Mouse (Mus musculus) 3134 (cell line): ENCODE measurements around the gene Zfp13.

ENCODE experiments used
- DNase-seq: peaks from one replicate; pipeline ENCODE4 v3.0.0-alpha.2; 2011; ENCODE audit warnings: low spot score; ENCODE audit not compliant: insufficient read length; ENCODE audit errors: extremely low read depth

The Zfp13 gene

DNA sequence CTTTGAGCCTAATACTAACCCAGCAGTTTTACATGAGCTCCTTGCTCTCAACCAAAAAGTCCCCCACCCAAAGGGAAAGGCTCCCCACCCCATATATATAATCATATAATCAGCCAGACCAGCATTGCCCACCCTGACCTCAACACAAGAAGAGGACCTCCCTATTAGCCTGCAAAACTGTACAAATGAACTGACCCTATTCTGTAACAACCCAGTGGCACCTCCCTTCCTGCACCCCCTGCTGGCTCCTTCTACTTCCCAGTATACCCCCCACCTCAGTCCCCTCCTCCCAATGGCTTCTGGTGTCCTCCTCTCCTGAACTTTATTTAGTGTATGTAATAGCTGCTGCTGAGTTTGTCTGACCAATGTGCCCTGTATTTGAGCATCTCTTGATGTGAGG lies 47.9 kb downstream of the Zfp13 start:
- DNase-seq = no peak

DNA sequence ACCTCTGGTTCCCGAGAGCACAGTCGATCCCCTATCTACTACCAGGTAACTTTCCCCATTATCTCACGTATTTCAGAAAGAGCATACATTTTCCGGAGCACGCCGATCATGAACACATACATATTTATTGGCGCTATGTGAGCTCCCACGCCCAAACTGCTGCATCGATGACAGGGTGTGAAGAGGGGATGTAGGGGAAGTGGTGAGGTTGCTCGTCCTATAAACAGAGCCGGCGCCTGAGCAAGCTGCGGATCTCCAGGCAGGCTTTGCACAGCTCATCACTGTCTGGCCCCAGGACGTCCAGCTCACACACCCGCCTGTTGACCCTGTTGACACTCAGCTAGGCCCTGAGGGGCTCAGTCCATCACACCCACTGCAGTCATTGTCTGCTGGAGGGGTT lies 48.4 kb downstream of the Zfp13 start:
- DNase-seq = peak; percentile 68

DNA sequence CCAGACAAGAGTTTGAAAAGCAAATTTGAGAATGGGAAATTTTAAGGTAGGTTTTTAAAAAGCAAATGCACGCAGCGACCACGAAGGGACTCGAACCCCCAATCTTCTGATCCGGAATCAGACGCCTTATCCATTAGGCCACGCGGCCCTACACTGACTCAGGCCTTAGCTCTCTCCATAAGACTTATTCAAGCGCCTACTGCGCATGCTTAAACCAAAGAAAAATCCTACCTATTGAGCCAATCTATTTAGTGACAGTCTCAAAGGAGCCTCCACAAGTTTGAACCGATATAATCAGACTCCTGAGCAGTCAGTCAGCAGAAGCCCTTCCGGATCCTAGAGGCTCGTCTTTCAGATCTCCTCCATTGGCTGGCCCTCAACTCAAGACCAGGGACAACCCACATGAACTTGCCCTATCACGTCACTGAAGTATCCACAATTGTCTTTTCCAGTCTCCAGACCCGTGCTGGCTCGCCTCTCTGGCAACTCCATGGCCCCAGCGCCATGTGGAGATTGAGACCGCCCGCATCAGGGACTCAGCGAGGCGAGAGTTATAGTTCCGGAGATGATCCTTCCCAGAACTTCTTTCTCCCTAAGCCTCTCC lies 49.0 kb downstream of the Zfp13 start:
- peak; percentile 88 for DNase-seq

DNA sequence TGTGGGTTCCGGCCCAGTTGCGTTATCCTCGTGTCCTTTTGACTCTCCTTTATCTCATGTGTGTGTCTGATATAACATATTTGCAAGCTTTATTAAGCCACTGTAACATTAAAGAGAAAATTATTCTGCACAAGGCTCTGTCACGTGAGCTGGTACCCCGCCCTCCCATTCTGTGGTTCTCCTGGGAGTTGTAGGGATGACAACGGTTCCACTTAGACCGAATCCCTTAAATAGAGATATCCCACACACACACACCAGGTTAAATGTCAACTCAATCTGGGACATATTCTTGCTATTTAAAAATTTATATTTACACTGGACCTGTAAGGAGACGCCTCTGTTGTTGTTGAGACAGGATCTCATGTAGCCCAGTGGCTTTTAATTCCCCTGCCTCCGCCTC lies 49.8 kb downstream of the Zfp13 start:
- DNase-seq = no peak

DNA sequence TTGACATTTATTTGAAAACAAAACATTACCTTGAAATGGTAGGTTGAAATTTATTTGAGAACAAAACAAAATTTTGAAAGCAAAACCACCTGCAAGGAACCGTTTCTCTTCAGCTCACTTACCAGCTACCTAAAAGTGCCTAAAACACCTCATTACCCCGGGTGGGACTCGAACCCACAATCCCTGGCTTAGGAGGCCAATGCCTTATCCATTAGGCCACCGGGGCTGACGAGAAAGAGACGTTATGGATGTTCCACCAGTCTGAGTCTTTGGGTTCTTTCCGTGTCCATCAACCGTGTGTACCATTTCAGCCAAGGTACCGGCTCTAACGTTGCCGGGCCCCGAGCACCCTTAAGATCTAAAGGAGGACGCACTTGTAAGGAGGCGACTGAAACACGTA lies 50.7 kb downstream of the Zfp13 start:
- peak; percentile 85 for DNase-seq

DNA sequence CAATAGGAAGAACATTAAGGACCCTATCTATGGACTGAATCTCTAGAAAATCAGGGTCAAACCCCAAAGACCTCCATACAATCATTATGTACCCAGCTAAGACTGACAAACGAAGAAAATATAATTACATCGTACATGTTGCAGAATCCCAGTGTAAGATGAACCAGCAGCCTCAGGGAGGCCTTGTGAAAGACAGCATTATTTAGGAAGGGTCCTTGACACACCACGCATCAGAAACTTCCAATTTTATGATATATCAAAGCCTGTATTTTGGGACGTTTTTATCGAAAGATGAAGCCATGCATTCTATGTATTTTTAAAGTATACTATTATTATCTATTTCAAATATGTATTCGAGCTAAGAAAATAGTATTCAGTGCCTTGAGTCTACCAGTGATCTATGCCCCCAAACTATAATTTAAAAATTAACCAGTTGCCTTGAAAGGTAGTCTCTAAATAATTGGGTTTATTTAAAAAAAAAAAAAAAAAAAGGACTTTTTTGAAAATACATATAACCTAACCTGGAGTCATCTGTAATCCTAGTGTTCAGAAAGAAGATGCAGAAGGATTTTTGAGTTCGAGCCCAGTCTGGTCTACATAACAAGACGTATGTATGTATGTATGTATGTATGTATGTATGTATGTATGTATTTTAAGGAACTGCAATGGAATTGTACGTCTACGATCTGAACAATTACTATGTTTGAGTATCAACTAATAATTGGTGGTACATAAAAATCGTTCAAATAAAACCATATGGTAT lies 51.4 kb downstream of the Zfp13 start:
- DNase-seq = no peak

DNA sequence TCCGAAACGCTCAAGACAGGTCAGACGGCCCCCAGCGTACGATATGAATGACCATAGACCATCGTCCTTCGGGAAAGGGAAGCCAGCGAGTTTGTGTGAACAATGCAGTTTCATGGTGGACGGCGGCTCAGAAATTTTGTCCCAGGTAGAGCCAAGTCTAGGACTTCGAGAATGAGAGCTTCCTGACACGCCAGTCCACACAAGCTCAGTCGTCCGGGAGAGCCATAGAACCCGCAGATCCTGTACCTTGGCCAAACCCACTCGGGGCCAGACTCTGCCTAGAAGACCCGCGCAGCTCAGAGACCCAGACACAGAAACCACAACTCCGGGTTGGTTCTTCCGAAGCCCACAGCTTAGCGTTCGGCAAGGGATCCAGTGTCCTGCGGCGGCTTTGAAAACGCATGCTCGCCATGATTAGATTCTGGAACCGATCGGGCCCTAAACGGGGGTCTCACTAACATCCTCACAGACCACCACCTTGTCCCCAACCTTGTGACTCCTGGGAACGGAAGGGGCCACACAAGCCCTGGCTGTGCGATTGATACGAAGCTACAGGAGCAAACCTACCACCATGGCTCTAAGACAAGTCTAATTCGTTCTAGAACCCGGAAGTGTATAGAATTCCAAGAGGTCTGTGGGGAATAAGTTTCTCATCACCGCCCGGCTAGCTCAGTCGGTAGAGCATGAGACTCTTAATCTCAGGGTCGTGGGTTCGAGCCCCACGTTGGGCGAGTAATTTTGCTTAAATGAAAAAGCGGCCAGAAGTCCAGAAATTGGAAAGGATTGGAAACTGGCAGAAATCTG lies 52.4 kb downstream of the Zfp13 start:
- DNase-seq = peak; percentile 90

DNA sequence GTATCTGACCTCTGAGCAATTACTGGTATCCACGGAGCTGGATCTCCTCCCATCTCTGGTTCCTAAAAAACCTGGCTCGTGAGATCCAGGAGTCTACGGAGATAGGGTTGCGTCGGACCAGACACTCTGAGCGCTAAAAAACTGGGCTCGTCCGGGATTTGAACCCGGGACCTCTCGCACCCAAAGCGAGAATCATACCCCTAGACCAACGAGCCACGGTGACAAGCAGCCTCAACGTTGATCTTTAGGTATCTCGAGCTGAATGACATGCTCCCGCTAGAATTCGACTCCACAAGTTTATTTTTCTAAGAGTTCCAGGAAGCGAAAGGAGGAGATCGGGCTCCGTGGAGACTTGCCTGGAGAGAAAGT lies 53.0 kb downstream of the Zfp13 start:
- peak; percentile 83 for DNase-seq

DNA sequence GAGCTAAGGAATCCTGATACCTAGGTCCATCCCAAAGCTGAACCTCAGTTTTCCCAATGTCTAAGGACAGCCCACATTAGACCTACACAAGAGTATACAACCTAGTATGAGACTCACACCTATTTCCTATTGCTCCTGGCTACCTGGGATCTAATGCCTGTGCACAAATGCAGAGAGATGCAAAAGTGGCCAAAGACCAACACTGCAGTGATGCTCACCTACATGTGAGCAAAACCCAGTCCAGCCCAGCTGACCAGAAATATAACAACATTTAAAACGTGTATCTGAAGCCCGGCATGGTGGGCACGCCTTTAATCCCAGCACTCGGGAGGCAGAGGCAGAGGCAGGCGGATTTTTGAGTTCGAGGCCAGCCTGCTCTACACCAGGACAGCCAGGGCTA lies 53.4 kb downstream of the Zfp13 start:
- no peak for DNase-seq

DNA sequence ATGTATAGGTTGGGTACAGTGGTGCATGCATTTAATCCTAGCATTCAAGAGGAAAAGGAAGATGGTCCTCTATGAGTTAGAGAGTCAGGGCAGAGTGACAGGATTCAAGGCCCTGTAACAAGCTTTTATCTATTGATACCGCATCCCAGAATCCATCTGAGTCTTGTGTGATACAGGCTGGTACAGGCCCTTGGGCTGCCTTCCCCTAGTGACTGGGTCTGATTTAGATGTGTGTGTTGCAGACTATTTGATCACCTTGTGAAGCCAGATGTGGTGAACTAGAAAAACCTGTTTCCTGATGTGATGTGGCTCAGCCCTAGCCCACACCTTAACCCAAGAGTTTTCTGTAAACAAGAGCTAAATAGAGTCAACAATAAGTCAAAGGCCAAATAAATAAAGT lies 54.5 kb downstream of the Zfp13 start:
- no peak for DNase-seq

DNA sequence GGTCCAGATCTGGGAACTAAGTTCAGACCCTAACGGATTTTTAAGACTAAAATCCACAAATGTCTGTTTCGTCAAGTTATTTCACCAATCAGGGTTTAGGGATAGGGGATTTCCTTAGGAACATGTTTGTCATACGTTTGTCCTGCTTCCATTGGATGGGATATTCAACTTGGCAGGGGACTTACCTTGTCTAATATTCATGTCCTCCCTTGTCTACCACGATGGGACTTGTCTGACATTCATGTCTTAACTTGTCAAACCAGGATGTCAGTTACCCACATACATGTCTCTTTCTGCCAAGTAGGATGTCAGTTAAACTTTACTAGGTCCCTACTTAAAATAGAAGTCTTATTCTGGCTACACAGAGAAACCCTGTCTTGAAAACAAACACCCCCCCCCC lies 55.3 kb downstream of the Zfp13 start:
- DNase-seq = no peak

DNA sequence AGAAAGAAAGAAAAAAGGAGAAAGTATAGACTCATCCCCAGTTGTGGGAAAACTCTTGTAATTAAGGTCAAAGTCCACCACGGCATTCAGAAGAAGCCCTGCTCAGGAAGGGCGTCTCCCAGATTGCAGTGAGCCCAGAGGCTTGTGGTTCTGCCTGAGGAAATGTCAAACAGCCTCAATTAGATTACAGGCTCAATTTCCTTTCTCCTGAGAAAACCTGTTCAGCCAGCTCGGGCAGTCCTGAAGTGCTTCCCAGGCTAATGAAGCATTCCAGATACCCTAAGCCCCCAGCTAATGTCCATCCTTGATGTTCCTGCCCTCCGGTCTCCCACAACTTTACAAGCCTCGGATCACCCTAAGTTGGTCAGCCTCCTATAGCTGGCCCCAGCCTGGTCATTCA lies 56.0 kb downstream of the Zfp13 start:
- DNase-seq = no peak

DNA sequence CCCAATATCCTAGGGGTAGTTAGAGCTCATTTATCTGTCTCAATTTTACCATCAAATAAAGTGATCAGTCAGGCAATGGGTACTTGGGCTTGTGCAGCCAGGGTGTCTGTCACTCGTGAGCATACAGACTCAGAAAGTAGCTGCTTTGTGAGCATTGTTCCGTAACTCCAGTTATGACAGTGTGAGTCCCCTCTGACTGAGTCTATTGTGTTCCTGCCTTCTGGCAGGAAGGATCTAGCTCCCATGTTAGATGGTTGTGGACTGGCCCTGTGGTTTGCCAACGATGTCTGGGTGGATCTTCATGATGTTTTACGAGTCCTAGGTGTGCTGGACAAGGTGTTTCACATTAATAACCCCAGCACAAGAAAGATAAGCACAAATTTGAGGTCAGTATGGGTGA lies 56.5 kb downstream of the Zfp13 start:
- DNase-seq = no peak

DNA sequence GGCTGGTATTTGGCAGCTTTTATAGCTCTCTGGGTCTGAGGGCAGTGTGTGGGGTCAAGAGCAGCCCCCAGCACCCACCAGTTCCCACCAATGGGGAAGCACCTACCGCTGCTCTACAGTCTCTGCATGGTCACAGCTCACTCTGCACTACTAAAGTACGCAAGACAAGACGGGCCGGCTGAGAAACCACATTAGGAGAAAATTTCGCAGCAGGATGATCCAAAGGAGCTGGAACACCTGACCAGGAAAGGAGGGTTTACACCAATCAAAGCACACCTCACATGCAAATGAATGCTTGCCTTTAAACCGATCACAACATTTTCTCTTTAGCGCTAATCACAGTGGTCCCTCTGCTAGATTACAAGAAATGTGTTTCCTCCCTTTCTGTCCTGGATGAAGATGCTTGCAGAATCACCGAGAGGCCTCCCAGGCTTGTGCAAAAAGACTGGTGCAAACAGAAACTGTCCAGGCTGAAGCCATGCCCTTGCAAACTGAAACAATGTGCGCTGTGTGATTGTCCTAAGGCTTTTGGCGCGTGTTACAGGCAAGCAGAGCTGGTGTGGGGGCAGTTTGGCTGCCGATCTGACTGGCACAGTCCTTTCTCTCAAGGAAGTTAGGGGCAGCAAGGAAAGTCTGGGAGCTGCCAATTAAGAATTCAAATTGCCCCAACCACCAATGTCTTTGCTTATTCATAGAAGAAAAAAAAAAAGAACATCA lies 57.1 kb downstream of the Zfp13 start:
- no peak for DNase-seq

DNA sequence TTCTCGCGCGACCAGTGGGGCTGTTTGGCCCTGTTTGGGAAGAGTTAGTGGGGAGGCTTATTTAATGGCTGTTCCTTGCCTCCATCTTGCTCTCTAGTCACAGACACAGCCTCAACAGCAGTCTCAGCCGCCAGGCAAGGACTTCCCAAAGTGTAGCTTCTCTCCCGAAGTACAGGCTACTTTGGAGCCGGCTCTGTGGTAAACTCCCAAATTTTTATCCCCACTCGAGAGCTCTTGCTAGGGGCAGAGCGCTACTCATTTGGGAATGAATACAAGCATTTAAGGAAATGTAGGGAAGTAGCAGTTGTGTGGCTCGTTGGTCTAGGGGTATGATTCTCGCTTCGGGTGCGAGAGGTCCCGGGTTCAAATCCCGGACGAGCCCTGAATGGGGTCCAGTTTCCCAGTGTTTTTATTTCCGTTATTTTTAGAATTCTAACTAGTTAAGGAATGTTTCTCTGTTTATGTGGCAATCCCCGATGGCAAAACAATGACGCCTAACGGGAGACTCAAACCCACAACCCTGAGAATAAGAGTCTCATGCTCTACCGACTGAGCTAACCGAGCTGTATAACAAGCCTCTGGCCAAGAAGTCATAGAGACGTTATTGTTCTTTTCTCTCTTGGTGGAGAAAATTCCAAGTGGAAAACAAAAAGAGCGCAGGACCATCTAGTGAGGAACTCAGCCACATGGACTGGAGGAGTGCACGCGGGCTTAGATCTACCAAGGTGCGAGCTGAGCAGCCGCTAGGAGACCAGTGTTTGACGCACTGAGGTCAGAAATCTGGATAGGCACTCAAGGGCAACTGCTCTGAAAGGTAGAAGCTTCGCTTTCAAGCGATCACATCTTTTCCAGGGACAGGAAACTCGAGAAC lies 58.4 kb downstream of the Zfp13 start:
- peak; percentile 75 for DNase-seq

DNA sequence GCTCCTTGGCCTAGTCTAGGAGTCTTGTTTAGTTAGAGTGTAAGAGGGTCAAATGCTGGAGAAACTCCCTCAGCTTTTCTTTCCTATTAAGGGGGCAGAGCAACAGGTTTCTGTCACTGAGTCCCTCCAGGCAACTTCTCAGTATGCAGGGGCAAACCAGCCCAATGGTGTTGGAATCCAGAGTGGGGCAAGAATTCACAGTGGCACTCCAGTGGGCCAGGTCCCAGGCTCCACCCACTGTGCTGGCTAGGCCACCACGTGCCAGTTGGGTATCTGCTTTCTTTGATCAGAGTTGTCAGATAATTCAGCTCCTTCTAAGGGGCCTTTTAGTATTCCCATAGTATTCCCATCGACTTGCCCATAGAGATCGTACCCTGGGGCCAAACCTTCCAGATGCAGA lies 59.2 kb downstream of the Zfp13 start:
- no peak for DNase-seq

DNA sequence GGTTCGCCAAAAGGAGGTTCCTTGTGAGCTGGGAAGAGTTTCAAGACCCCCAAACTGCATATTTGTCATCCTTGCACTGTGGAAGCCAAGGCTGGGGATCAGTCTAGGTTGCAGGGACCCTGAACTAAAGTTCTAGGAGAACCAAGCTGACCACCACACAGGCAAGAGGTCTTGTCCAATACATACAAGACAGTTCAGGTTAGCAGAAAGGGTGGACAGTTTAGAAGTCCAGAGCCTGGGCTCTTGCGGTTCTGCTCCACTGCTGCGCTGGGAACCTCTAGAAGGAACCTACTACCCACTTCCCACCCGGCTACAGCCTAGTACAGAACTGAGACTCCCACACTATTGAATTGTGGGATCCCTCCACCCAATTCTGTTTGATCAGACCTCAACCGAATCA lies 59.7 kb downstream of the Zfp13 start:
- DNase-seq = no peak

DNA sequence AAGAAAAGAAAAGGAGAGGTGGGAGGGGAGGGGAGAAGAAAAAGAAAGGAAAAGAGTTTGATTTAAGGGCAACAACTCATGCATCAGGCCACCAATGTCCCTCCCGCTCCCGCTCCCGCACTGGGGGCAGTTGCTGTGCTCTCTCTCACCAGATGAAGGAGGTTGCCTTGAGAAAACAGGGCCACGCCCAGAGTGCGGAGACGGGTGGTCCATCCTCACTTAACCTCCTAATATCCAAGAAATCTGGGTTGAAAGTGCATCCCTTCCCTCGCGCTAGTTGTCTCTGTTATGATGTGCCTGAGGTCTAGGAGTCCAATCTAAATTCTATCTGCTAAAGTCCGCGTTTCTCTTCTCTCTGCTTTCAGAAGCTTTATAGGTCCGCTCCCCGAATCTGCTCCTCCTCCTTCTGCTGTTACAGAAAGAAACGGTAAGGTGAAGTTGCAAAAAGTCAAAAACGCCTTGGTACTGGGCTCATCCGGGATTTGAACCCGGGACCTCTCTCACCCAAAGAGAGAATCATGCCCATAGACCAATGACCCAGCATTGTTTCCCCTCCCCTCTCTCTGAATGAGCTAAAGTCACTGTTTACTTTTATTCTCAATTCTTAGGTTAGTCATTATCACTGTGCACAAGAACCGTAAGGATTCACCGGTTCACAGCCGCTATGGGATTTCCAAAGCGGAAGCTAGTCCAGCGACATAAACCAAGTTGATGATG lies 60.8 kb downstream of the Zfp13 start:
- DNase-seq = no peak

DNA sequence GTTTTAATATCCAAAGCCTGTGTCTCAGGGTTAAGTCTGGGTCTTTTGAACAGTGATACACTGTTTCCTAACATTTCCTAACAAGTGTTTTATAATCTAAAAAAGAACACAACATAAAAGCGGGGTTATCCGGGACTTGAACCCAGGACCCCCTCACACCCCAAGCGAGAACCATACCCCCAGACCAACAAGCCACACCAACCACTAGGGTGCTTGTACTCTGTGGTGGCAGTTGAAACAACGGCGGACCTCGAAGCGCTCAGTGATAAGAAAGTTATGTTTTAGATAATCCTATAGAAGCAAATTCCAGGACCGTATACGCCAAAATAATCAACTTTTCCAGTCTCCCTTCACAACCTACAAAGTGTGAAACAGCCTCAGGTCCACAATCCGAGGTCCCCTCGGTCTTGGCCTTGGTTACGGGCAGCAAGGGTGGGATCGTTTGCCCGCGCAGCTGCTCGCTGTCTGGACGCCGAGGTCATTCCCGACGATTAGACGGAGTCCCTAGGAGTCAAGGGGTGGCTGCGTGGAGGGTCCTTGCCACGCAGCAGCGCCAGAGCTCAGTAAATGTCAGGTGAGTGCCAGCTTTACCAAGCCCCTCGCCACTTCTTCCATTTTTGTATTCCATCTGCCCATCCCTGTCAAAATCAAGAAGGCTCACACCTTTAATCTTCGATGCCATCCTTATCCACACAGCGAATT lies 61.6 kb downstream of the Zfp13 start:
- no peak for DNase-seq
